Mouse (Mus musculus): ENCODE results near the gene Dync1li2.

Dync1li2 gene

GRCm38 (mm10) chr8:104442299-104443124 is at the start of gene Dync1li2:
Gene Dync1li2, minus strand, starts transcription at chr8:104443047.
- DNase-seq (ENCODE audit: low spot score in 2 of 2) = peak; percentile 89 to 96

GRCm38 (mm10) chr8:104479091-104479490 is 36.2 kb upstream of the Dync1li2 start:
- DNase-seq (ENCODE audit: low spot score in 2 of 2) = no peak

DNA sequence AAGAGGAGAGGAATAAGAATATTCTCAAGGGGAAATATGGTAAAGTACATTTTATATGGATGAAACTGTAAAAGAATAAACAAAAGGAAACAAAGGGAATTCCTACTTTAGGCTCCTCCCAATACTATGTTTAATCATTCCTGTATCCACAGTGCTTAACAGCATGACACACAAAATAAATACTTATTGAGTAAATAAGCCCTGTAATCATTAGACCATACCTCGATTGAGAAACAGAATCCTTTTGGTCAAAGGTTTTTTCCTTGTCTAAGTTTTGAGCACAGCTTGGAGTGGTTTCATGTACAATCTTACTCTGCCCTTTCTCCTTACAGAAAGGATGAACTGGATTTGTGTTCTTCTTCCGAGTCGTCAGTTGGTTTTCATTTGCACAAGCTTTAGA is 29.6 kb upstream of the Dync1li2 start:
- no peak for DNase-seq (ENCODE audit: low spot score in 2 of 2)

- no peak for DNase-seq (ENCODE audit: low spot score in 2 of 2)
Observed at GRCm38 (mm10) chr8:104467463-104467862, 24.6 kb upstream of the Dync1li2 start.

DNA sequence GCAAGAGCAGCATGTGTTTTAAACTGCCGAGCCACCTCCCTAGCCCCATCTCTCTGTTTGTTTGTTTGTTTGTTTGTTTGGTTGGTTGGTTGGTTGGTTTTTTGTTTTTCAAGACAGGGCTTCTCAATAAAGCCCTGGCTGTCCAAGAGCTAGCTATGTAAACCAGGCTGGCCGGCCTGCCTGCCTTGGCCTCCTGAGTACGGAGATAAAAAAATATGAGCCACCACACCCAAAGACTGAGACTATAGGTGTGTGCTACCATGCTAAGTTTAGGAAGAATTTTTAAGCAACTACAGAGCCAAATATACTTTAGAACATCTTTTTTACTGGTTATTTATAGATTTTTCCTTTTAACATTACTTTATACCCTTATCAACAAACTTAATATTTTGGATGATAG is 9.3 kb upstream of the Dync1li2 start:
- DNase-seq (ENCODE audit: low spot score in 2 of 2) = no peak

- no peak for DNase-seq (ENCODE audit: low spot score in 2 of 2)
Observed at GRCm38 (mm10) chr8:104448796-104449195, 5.9 kb upstream of the Dync1li2 start.

- DNase-seq (ENCODE audit: low spot score in 2 of 2) = no peak
Observed at GRCm38 (mm10) chr8:104446016-104446415, 3.2 kb upstream of the Dync1li2 start.

GRCm38 (mm10) chr8:104445248-104445647 is 2.4 kb upstream of the Dync1li2 start:
- no peak for DNase-seq (ENCODE audit: low spot score in 2 of 2)

DNA sequence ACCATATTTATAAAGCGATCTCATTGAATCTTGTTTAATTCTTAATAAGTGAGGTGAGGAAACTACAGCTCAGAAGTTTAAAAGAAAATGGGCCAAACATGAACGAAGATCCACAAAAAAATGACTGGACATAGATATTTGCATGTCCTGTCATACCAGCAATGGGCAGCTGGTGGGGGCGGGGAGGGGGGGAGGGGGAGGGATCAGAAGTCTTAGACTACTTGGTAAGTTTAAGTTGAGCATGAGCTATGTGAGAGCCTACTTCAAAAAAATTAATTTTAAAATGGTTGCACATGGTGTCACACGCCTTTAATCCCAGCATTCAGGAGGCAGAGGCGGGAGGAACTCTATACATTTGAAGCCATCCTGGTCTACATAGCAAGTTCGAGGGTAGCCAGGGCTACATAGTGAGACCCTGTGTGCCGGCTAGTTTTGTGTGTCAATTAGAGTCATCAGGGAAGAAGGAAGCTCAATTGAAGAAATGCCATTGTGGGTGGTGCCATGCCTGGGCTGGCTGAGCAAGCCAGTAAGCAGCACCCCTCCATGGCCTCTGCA is 355 bp upstream of the Dync1li2 start:
- DNase-seq (ENCODE audit: low spot score in 2 of 2) = no peak

DNA sequence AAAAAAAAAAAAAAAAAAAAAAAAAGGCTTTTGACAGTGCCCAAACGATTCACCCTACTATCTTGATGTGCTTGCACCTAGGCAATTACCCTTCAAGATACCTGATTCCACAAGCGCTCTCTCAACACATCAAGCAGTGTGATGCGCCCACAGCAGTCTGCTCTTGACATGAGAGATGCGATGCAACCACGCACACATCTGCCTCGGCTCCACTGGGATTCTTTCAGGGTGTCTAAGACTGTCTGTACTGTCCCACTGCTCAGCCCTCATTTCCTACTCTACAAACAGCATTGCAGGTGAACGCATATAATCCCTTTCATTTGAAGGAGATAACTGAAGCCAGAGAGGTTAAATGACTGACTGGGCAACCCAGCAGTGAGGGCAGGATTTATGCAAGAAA is 1.2 kb downstream of the Dync1li2 start:
- DNase-seq (ENCODE audit: low spot score in 2 of 2) = no peak

- no peak for DNase-seq (ENCODE audit: low spot score in 2 of 2)
Observed at GRCm38 (mm10) chr8:104439461-104439860, 3.4 kb downstream of the Dync1li2 start.

DNA sequence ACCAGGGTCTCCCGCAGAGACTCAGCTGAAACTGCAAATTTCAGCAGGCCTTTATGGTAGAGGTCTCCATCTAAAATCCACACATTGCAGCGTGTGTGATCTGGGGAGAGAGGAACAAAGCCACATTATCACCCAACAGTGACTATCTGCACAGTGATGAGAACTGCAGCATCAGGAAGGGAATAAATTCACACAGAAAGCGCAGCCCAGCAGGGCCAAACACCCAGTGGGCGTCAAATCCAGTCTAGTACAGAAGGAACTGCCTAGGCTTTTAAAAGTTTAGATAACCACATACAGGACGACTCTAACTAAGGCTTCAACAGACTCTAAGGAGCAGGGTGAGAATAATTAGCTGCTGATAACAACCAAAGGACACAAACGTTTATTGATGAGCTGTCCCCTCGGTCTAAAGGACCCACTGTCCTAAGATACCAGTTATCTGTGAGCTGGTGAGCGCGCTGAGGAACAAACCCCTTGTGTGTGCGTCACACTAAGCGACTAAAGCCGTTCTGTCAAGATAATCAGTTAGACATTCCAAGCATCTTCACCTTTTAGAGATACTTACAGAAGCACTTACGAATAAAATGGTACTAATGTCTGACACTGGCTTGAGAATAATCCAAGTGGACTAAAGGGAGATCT is 5.2 kb downstream of the Dync1li2 start:
- DNase-seq (ENCODE audit: low spot score in 2 of 2) = no peak

DNA sequence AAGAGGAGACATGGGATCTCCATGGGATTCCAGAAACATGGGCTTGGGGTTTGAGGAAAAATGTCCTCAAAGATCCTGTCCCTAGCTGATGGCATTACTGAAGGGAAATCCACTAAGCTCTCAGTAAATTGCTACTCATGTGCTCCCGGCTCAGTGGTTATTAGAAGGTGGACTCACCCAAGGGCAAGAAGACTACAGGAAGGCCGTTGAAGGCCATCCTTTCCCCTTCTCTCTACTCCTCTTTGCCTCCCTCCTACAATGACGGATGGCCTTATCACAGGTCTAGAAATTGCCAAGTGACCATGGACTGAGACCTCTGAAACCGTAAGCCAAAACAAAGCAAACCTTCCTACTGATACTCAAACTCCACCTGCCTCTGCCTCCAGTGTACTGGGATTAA is 6.3 kb downstream of the Dync1li2 start:
- no peak for DNase-seq (ENCODE audit: low spot score in 2 of 2)

DNA sequence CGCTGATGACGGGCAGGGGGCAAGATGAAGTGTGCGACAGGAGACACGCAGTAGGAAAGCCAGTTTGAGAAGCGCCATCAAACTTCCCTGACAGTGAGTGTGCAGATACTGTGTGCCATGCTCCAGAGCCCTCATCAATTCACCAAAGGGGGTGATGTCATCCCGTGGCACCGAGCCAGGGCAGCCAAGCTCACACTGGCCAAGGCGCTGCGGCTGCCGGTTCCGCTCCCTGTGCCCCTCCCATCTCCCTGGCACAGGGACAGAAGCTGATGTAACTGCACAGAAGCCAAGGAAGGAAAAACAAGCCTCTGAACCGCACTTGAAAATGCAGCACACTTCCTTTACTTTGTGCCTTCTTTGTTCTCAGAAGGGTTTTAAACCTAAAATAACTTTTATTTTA is 6.8 kb downstream of the Dync1li2 start:
- DNase-seq (ENCODE audit: low spot score in 2 of 2) = peak; percentile 95 to 99

GRCm38 (mm10) chr8:104434826-104435354 is 8.0 kb downstream of the Dync1li2 start:
- DNase-seq (ENCODE audit: low spot score in 2 of 2) = no peak

GRCm38 (mm10) chr8:104434275-104434674 is 8.6 kb downstream of the Dync1li2 start:
- DNase-seq (ENCODE audit: low spot score in 2 of 2) = no peak

DNA sequence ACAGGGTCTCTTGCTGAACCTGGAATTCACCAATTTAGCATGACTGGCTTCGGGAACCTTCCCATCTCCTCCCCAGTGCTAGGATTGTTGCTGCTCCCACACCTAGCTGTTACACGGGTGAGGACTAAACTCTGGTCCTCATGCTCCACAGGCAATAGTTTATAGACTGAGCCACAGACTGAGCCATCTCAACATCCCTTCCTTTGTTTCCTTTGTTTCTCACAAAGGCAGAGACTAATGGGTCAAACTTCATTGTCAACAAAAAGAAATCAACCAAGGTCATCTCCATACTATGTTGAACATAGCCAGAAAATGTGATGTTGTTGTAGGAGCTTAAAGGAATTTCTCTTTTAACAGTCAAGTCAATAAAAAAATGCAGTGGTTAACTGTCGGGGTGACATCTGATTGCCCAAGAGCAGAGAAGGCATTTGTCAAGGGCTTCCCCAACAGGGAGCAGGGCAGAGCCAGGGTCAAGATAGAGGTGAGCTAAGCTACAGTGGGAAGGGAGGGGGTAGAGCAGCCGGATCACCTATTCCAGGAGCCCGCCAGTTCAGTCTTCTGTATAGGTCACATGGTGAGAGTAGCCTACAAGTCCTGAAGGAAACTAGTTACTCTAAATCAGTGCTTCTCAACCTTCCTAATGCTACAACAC is 9.5 kb downstream of the Dync1li2 start:
- DNase-seq (ENCODE audit: low spot score in 2 of 2) = no peak

GRCm38 (mm10) chr8:104432656-104433055 is 10.2 kb downstream of the Dync1li2 start:
- DNase-seq (ENCODE audit: low spot score in 2 of 2) = no peak

DNA sequence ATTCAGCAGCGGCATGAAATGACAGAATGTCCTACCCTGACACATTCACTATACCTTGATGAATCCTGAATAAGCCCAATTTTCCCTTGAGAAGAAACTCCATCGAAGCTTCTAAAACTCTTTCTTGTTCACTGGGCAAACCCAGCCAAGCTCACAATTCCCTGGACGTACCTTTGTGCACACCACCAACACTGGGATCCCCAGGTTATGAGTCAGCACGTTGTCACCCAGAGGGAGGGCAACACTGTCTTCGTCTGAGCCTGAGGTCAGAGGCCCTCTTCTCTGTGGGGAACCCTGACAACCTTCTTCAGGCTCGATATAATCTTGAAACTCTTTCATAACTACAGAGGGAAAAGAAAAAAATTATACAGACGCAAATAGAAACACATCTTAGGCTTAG is 12.6 kb downstream of the Dync1li2 start:
- DNase-seq (ENCODE audit: low spot score in 2 of 2) = no peak

DNA sequence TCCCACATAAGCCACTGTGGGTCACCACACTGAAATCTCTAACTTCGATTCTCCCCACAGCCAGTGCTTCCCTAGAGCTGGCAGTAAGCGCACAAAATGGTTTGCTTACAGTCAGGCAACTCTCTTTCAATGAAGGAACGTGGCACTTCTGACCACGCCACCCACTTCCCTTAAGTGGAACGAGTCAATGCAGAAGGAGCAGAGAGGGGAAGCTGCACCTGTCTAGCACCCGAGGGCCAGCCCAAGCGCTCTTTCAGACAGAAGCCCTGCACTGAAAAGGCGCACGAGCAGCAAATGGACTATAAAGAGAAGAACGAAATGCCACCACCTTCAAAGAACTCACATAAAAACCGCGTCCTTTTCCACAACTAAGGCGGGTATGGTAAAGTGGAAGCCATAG is 15.1 kb downstream of the Dync1li2 start:
- DNase-seq (ENCODE audit: low spot score in 2 of 2) = no peak

- no peak for DNase-seq (ENCODE audit: low spot score in 2 of 2)
Observed at GRCm38 (mm10) chr8:104422313-104422712, 20.5 kb downstream of the Dync1li2 start.

DNA sequence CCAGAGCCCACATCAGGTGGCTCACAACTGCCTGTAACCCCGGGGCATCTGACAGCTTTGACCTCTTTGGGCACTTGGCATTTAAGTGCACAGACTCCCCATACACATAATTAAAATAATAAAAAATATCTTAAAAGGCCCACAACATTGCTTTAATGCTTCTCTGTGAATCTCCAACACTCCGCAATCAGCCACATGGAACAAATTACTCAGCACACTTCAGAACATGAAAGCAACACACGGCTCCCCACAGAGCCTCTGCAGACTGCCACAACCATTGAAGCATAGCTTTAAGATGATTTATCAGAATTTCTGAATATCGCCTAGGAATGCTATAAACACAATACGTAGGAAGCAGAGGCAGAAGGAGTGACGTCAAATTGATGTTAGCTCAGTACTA is 26.8 kb downstream of the Dync1li2 start:
- no peak for DNase-seq (ENCODE audit: low spot score in 2 of 2)
